Mouse (Mus musculus) liver, embryonic 14.5 days (tissue): ENCODE measurements around the gene Evpl.

Source experiments
- CTCF ChIP-seq: IDR thresholded peaks from 2 replicates; pipeline ENCODE4 v1.5.1; 2016; ENCODE audit warnings: antibody characterized with exemption, low read depth, control low read depth
- EP300 ChIP-seq: IDR thresholded peaks from 2 replicates; pipeline ENCODE4 v1.6.1; 2016; ENCODE audit warnings: antibody characterized with exemption, low read depth

DNA sequence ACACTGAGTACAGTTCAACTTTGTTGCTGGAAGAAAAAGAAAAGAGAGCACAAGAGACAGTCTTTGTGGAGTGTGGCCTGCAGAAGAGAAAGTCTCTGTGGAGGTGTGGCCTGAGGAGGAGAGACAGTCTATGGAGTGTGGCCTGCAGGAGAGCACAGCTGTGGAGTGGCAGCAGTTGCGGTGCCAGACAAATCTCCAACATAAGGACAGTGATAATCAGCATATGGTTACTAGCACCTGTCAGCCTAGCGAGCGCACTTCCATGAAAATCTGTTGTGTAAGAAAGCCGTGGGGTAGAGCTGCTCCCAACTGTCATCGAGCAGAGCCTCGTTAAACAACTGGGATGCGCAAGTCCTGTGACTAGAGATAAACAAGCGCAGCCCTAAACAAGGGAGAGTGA is 31.7 kb upstream of the Evpl start:
- TF ChIP-seq CTCF (no peak), EP300 (no peak)
